Mouse (Mus musculus): ENCODE results near the gene Mill2.

GRCm38 (mm10) chr7:18872816-18873215 is 33.0 kb downstream of the Mill2 start:
- no peak for TF ChIP-seq POLR2A (IDR thresholded peaks at IDR 0.05; ENCODE audit: borderline replicate concordance, insufficient read depth, low read length)
- TF ChIP-seq CTCF (IDR thresholded peaks at IDR 0.05; ENCODE audit: borderline replicate concordance, insufficient read depth, low read depth, low read length), result no peak
